Mouse (Mus musculus) cortical plate, adult 2 months (tissue): ENCODE measurements around the gene Clec3a.

Experiments used
- CTCF ChIP-seq: fragments of 200-500 bp; IDR thresholded peaks from 2 replicates; pipeline ENCODE4 v1.5.1; 2011; ENCODE audit warnings: mild to moderate bottlenecking, control low read depth, low read length; ENCODE audit not compliant: insufficient read depth; ENCODE audit errors: extremely low read depth
- POLR2A ChIP-seq: fragments of 200-500 bp; IDR thresholded peaks from 2 replicates; pipeline ENCODE4 v1.6.1; 2011; ENCODE audit warnings: mild to moderate bottlenecking, low read length, control low read depth; ENCODE audit not compliant: insufficient read depth; ENCODE audit errors: extremely low read depth

DNA sequence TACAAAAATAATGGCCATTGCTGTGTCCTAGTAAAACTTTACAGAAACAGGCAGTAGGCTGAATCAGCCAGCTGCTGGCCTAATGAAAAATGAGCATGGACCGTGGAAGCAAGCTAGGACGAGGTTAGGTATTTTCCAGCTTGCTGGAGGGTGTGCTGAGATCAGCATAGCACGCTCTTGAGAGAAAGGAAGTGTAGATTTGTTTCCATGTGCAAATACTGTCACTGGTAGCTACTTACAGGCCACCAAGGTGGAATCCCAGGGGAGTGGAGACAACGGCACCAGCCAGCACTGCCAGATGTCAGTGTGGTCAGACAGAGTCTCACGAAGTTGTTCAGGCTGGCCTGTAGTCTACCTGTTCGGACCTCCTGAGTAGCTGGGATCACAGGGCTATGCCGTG is 29.0 kb downstream of the Clec3a start:
- TF ChIP-seq POLR2A: no peak
- no peak for TF ChIP-seq CTCF
